Mouse (Mus musculus) C2C12 (cell line): ENCODE results near the gene Grrp1. TPM values are rescaled to one million over a fixed set of nuclear protein-coding genes. Genes with fewer than 3 reads are reported as not detected.

Experiments
- H3K27me3 ChIP-seq: one replicate; pipeline ENCODE4 v1.6.1; 2011; ENCODE audit not compliant: control insufficient read depth, insufficient read depth, insufficient read length
- H3K36me3 ChIP-seq: one replicate; pipeline ENCODE4 v1.6.1; 2011; ENCODE audit not compliant: control insufficient read depth, insufficient read depth
- H3K4me3 ChIP-seq: one replicate; pipeline ENCODE4 v1.5.1; 2011; ENCODE audit warnings: mild to moderate bottlenecking, control low read depth; ENCODE audit not compliant: poor library complexity, insufficient read depth, severe bottlenecking
- H3K79me2 ChIP-seq: one replicate; pipeline ENCODE4 v1.6.1; 2011; ENCODE audit not compliant: control insufficient read depth, insufficient read depth
- H3K79me3 ChIP-seq: one replicate; pipeline ENCODE4 v1.6.1; 2011; ENCODE audit warnings: low read depth, control low read depth
- H3ac ChIP-seq: one replicate; pipeline ENCODE3; 2011; ENCODE audit warnings: low read depth; ENCODE audit not compliant: control insufficient read depth, insufficient read length
- CEBPB ChIP-seq: IDR thresholded peaks from one replicate; pipeline ENCODE4 v1.6.1; 2011; ENCODE audit warnings: low read depth, mild to moderate bottlenecking, control low read depth, moderate library complexity
- CTCF ChIP-seq: IDR thresholded peaks from one replicate; pipeline ENCODE4 v1.5.1; 2011; ENCODE audit not compliant: control insufficient read depth, insufficient read depth, insufficient read length
- FOSL1 ChIP-seq: IDR thresholded peaks from one replicate; pipeline ENCODE4 v1.8.0; 2011; ENCODE audit warnings: mild to moderate bottlenecking, low read length; ENCODE audit not compliant: poor library complexity, insufficient read depth, severe bottlenecking
- MAX ChIP-seq: IDR thresholded peaks from one replicate; pipeline ENCODE4 v1.6.1; 2011; ENCODE audit warnings: mild to moderate bottlenecking, control low read depth
- MYOD1 ChIP-seq: IDR thresholded peaks from one replicate; pipeline ENCODE4 v1.6.1; 2011; ENCODE audit warnings: low read depth; ENCODE audit not compliant: control insufficient read depth, insufficient read length
- MYOG ChIP-seq: IDR thresholded peaks from one replicate; pipeline ENCODE4 v1.6.1; 2011; ENCODE audit not compliant: control insufficient read depth, insufficient read length; ENCODE audit errors: extremely low read depth
- USF1 ChIP-seq: IDR thresholded peaks from one replicate; pipeline ENCODE4 v1.6.1; 2011; ENCODE audit warnings: low read depth, mild to moderate bottlenecking, control low read depth, moderate library complexity
- long read RNA-seq, 2 experiments: library from polyadenylated mRNA; unstranded; transcript quantifications; one replicate each; pipeline ENCODE4 v2.0.0; 2019 to 2020
- polyA plus RNA-seq: library from polyadenylated mRNA; unstranded; fragments of >200 nt; fragmentation: generic; extraction: Trizol; gene quantifications from one replicate; pipeline ENCODE4 v1.2.1, GENCODE M21; 2012; ENCODE audit warnings: missing spikeins

The Grrp1 gene
- not detected for polyA plus RNA-seq
- long read RNA-seq, experiment 1, result 0 reads
- long read RNA-seq, experiment 2, result 0 reads

DNA sequence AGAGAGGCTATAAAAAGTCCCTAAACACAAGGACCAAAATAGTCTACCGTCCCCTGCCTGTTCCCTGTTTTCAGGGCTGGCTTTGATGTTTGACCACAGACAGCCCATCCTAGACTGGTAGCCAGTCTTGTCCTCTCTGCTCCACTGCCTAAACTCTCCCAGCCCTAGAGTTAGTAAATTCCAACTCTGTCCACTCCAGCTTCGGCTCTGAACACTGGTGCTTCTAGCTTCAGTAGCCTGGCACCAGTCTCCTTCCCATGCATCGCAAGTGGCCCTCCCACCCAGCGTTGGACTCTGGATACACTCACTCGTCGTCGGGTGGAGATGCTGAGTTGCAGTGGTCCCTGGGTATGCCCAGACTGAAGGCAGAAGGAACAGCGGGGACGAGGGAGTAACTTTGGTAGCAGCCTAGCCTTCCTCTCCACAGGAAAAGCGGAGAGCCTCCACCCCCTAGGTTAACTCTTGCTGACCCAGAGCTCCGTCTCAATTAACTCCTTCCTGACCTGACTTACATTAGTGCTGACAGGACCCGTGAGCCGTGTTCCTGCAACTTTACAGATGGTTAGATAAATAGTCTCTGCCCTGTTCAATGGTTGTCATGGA is at the start of gene Grrp1:
TSS of gene Grrp1 (minus strand) at position 385 of the 603 bp plus-strand sequence.
- TF ChIP-seq CTCF (no peak), FOSL1 (no peak), MYOD1 (no peak), MAX (no peak), MYOG (no peak)
- no peak within 1 kb of the TSS for H3ac ChIP-seq
- H3K36me3 ChIP-seq, result no peaks in the 10 kb centered on the region
- H3K79me2 ChIP-seq, result no peaks in the 10 kb centered on the region
- no peaks in the 10 kb centered on the region for H3K79me3 ChIP-seq
- peaks cover 56% of the 10 kb centered on the region for H3K27me3 ChIP-seq
- H3K4me3 ChIP-seq, result no peak within 1 kb of the TSS

DNA sequence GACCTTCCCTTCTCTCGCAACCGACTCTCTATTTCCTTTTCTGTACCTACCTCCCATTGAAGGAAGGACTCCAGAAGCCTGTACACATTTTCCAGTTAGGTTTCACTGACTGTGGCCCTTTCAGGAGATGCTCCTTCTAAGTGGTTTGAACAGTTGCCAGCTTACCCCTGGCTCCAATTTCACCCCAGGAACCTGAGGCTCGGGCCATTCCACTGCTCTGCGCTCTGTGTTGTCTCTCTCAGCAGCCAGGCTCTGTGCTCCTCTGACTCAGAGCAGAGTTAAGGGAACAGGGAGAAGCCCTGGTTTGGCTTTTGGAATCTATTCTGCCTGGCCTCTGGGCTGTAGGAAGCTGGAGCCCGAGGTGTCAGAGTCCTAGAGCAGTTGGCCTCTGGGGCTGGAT is 48.2 kb upstream of the Grrp1 start:
- Histone ChIP-seq H3K4me3 (no peak overlapping the region), H3K79me3 (no peaks in the 10 kb centered on the region), H3K79me2 (no peaks in the 10 kb centered on the region), H3K27me3 (no peaks in the 10 kb centered on the region), H3ac (no peak overlapping the region), H3K36me3 (no peaks in the 10 kb centered on the region)
- TF ChIP-seq MAX (no peak), CTCF (no peak), USF1 (no peak), MYOG (no peak)

DNA sequence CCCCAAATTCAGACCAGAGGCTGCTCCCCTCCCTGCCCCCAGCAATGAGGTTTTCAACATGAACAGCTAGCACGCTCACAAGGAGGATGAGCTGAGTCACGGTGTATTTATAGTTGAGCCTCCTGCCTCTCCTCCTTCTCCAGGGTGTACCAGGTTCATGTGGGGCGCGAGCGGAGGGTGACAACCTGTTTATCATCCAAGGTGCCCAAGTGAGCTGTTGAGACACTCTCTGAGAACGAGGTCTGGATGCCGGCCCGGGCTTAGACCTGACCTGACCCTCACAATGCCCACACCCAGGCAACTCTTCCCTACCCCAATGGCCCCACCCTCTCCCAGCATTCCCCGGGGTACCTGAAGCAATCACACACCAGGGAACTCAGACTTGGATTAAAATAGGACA is 46.4 kb upstream of the Grrp1 start:
- H3K79me3 ChIP-seq, result no peaks in the 10 kb centered on the region
- no peak overlapping the region for H3ac ChIP-seq
- H3K36me3 ChIP-seq, result no peaks in the 10 kb centered on the region
- H3K4me3 ChIP-seq, result no peak overlapping the region
- TF ChIP-seq USF1 (no peak), MYOG (no peak), MAX (no peak), CTCF (no peak), CEBPB (no peak), MYOD1 (no peak), FOSL1 (no peak)
- H3K27me3 ChIP-seq, result peaks cover 1% of the 10 kb centered on the region
- no peaks in the 10 kb centered on the region for H3K79me2 ChIP-seq

DNA sequence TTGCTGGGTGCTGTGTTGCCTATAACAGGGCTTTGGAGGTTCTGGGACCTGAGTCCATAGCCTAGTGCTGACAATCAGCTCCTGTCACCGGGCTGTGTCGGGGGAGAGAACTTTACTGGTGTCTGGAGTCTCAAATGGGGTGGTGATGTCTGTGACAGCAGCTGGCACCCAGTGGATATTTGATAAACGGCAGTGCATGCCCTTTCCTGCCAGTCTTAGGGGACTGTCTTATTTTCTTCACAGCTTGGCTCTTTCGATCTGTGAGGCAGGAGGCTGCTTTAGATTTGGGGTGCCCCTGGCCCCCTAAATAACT is 45.5 kb upstream of the Grrp1 start:
- peaks cover 3% of the 10 kb centered on the region for H3K27me3 ChIP-seq
- H3K4me3 ChIP-seq, result no peak overlapping the region
- TF ChIP-seq CTCF, result no peak

DNA sequence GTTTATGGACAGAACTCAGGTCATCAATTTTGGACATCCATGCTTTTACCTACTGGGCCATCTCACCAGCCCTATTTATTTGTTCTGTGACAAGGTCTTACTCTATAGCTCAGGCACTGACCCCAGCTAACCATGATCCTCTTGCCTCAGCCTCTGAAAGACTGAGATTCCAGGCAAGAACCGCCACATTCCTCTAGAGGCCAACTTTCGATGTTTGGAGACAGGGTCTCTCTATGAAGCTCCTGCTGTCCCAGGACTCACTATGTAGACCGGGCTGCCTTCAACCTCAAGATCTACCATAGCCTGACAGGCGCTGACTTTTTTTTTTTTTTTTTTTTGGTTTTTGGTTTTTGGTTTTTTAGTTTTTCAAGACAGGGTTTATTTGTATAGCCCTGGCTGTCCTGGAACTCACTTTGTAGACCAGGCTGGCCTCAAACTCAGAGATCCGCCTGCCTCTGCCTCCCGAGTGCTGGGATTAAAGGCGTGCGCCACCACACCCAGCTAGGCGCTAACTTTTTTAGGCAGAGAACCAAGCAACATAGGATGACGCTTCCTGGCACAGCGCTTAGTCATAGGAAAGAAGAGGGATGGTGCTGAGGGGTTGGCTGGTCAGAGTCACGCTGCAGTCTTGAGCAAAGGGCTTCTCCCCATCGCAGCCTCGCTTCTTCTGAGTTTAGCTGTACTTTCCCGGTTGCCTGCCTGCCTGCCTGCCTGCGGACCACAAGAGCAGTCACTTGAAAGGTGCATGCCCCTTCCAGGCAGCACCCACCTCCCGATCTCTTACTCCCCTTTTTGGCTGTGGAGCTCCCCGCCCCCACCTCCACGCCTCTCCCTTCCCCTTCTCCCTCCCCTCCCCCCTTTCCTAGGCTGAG is 45.0 kb upstream of the Grrp1 start:
- Histone ChIP-seq H3K79me3 (no peaks in the 10 kb centered on the region), H3K79me2 (no peaks in the 10 kb centered on the region), H3ac (no peak overlapping the region), H3K36me3 (no peaks in the 10 kb centered on the region), H3K4me3 (no peak overlapping the region), H3K27me3 (peaks cover 3% of the 10 kb centered on the region)
- TF ChIP-seq MYOD1 (no peak), MYOG (no peak)

More for the DNA sequence above, 45.5 kb upstream of the Grrp1 start:
- H3K79me2 ChIP-seq, result no peaks in the 10 kb centered on the region
- no peaks in the 10 kb centered on the region for H3K79me3 ChIP-seq
- no peaks in the 10 kb centered on the region for H3K36me3 ChIP-seq
- no peak overlapping the region for H3ac ChIP-seq

DNA sequence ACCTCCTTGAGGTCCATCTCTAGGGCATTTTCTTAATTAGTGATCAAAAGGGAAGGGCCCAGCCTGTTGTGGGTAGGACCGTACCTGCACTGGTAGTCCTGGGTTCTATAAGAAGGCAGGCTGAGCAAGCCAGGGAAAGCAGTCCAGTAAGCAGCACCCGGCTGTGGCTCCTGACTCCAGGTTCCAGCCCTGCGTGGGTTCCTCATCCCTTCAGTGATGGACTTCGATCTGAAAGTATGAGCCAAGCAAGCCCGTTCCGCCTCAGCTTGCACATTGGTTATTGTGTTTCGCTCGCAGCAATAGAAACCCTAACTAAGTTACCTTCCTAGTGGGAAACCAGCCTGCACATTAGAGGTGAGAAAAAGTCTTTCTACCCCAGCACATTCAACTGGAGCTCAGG is 43.5 kb upstream of the Grrp1 start:
- H3K79me2 ChIP-seq, result no peaks in the 10 kb centered on the region
- peaks cover 3% of the 10 kb centered on the region for H3K27me3 ChIP-seq
- H3K36me3 ChIP-seq, result no peaks in the 10 kb centered on the region
- H3ac ChIP-seq, result no peak overlapping the region
- TF ChIP-seq MAX (no peak), CEBPB (no peak), FOSL1 (no peak), USF1 (no peak), CTCF (no peak), MYOD1 (no peak)
- no peak overlapping the region for H3K4me3 ChIP-seq
- no peaks in the 10 kb centered on the region for H3K79me3 ChIP-seq
